Mouse (Mus musculus) myocyte (in vitro differentiated cells): ENCODE results near the gene Cldn9. TPM values are rescaled to one million over a fixed set of nuclear protein-coding genes. Genes with fewer than 3 reads are reported as not detected.
A peak's percentile ranks its signal among the peaks of the same experiment; 100 is the strongest.

Source experiments
- H3K27me3 ChIP-seq: one replicate; pipeline ENCODE4 v1.6.1; 2011; ENCODE audit not compliant: control insufficient read depth, insufficient read depth, insufficient read length
- H3K36me3 ChIP-seq: one replicate; pipeline ENCODE4 v1.6.1; 2011; ENCODE audit not compliant: control insufficient read depth, insufficient read depth
- H3K4me2 ChIP-seq: one replicate; pipeline ENCODE4 v1.6.1; 2011; ENCODE audit warnings: low read depth, control low read depth
- H3K4me3 ChIP-seq: one replicate; pipeline ENCODE4 v1.5.1; 2011; ENCODE audit warnings: mild to moderate bottlenecking, control low read depth, moderate library complexity
- H3K79me2 ChIP-seq: one replicate; pipeline ENCODE4 v1.6.1; 2011; ENCODE audit not compliant: control insufficient read depth, insufficient read depth
- H3ac ChIP-seq: one replicate; pipeline ENCODE4 v1.6.1; 2011; ENCODE audit not compliant: control insufficient read depth, insufficient read length
- CEBPB ChIP-seq: IDR thresholded peaks from 2 replicates; pipeline ENCODE4 v1.6.1; 2011; ENCODE audit warnings: mild to moderate bottlenecking, moderate library complexity; ENCODE audit not compliant: poor library complexity, insufficient read depth, severe bottlenecking
- E2F4 ChIP-seq: IDR thresholded peaks from one replicate; pipeline ENCODE4 v1.6.1; 2011; ENCODE audit warnings: mild to moderate bottlenecking, control low read depth, moderate library complexity; ENCODE audit not compliant: insufficient read depth
- MAX ChIP-seq: IDR thresholded peaks from one replicate; pipeline ENCODE4 v1.6.1; 2011; ENCODE audit warnings: low read depth, mild to moderate bottlenecking, control low read depth
- MYOD1 ChIP-seq, 3 experiments: IDR thresholded peaks; one replicate each; pipeline ENCODE4 v1.6.1; 2011; ENCODE audit warnings: control low read depth in 2 of 3, low read depth in 2 of 3, mild to moderate bottlenecking in 2 of 3, moderate library complexity in 1 of 3; ENCODE audit not compliant: insufficient read length in 2 of 3, control insufficient read depth in 1 of 3
- MYOG ChIP-seq, 3 experiments: IDR thresholded peaks; one replicate each; pipeline ENCODE4 v1.6.1; 2011; ENCODE audit warnings: control low read depth in 2 of 3, low read depth in 2 of 3, mild to moderate bottlenecking in 2 of 3; ENCODE audit not compliant: insufficient read length in 2 of 3, control insufficient read depth in 1 of 3, insufficient read depth in 1 of 3
- POLR2A ChIP-seq: IDR thresholded peaks from one replicate; pipeline ENCODE4 v1.6.1; 2011; ENCODE audit warnings: low read depth, mild to moderate bottlenecking, control low read depth, moderate library complexity; ENCODE audit not compliant: insufficient read length
- POLR2AphosphoS2 ChIP-seq: IDR thresholded peaks from one replicate; pipeline ENCODE4 v1.6.1; 2011; ENCODE audit warnings: low read depth, control low read depth; ENCODE audit not compliant: insufficient read length
- REST ChIP-seq: IDR thresholded peaks from one replicate; pipeline ENCODE4 v1.6.1; 2011; ENCODE audit warnings: mild to moderate bottlenecking, control low read depth, moderate library complexity; ENCODE audit not compliant: insufficient read depth, insufficient read length
- SRF ChIP-seq: IDR thresholded peaks from one replicate; pipeline ENCODE4 v1.6.1; 2011; ENCODE audit warnings: low read depth; ENCODE audit not compliant: control insufficient read depth, insufficient read length
- TCF12 ChIP-seq: IDR thresholded peaks from one replicate; pipeline ENCODE4 v1.6.1; 2011; ENCODE audit warnings: mild to moderate bottlenecking, control low read depth; ENCODE audit not compliant: poor library complexity, insufficient read depth, severe bottlenecking
- TCF3 ChIP-seq: IDR thresholded peaks from one replicate; pipeline ENCODE4 v1.6.1; 2011; ENCODE audit warnings: low read depth, control low read depth; ENCODE audit not compliant: insufficient read length
- USF1 ChIP-seq: IDR thresholded peaks from one replicate; pipeline ENCODE4 v1.6.1; 2011; ENCODE audit warnings: low read depth, mild to moderate bottlenecking, control low read depth, moderate library complexity
- polyA plus RNA-seq: library from polyadenylated mRNA; unstranded; fragments of >200 nt; fragmentation: generic; extraction: Trizol; gene quantifications from one replicate; pipeline ENCODE4 v1.2.1, GENCODE M21; 2012; ENCODE audit warnings: missing spikeins

Gene Cldn9
- polyA plus RNA-seq, 1 experiment = 0.24 TPM

- Histone ChIP-seq H3ac (peak overlapping the region; percentile 73), H3K79me2 (no peaks in the 10 kb centered on the region), H3K4me2 (peak overlapping the region; percentile 73), H3K4me3 (peak overlapping the region; percentile 21), H3K36me3 (no peaks in the 10 kb centered on the region), H3K27me3 (no peaks in the 10 kb centered on the region)
- TF ChIP-seq POLR2AphosphoS2 = no peak
- no peak for TF ChIP-seq TCF3
- peak; percentile 43 for TF ChIP-seq POLR2A
- no peak for TF ChIP-seq E2F4
- TF ChIP-seq TCF12 = no peak
Measured at GRCm38 (mm10) chr17:23699131-23700077, 15.6 kb upstream of the Cldn9 start.

- no peak for TF ChIP-seq TCF3
- no peak for TF ChIP-seq E2F4
- no peak for TF ChIP-seq TCF12
- TF ChIP-seq REST = no peak
- H3K4me2 ChIP-seq = no peak overlapping the region
- no peak overlapping the region for H3K4me3 ChIP-seq
- no peaks in the 10 kb centered on the region for H3K36me3 ChIP-seq
- no peaks in the 10 kb centered on the region for H3K79me2 ChIP-seq
- no peak overlapping the region for H3ac ChIP-seq
- H3K27me3 ChIP-seq = no peaks in the 10 kb centered on the region
Measured at GRCm38 (mm10) chr17:23695801-23696200, 12.0 kb upstream of the Cldn9 start.

GRCm38 (mm10) chr17:23694491-23694890 is 10.7 kb upstream of the Cldn9 start:
- no peaks in the 10 kb centered on the region for H3K79me2 ChIP-seq

GRCm38 (mm10) chr17:23683226-23683625 is 600 bp downstream of the Cldn9 start:
- Histone ChIP-seq H3K4me3 (no peak overlapping the region), H3K27me3 (no peaks in the 10 kb centered on the region)

More at GRCm38 (mm10) chr17:23694491-23694890, 10.7 kb upstream of the Cldn9 start:
- H3K4me2 ChIP-seq = peak overlapping the region; percentile 27
- no peak overlapping the region for H3ac ChIP-seq
- TF ChIP-seq MAX (no peak), POLR2AphosphoS2 (no peak), REST (no peak), TCF12 (no peak), CEBPB (no peak), POLR2A (no peak), SRF (no peak), E2F4 (no peak)
- H3K27me3 ChIP-seq = no peaks in the 10 kb centered on the region
- no peaks in the 10 kb centered on the region for H3K36me3 ChIP-seq
- no peak overlapping the region for H3K4me3 ChIP-seq

GRCm38 (mm10) chr17:23682530-23682929 is 1.3 kb downstream of the Cldn9 start:
- Histone ChIP-seq H3K27me3 (no peaks in the 10 kb centered on the region), H3K79me2 (no peaks in the 10 kb centered on the region), H3ac (no peak overlapping the region), H3K4me3 (no peak overlapping the region), H3K4me2 (no peak overlapping the region), H3K36me3 (no peaks in the 10 kb centered on the region)
- no peak for TF ChIP-seq CEBPB
- TF ChIP-seq REST = no peak
- no peak for TF ChIP-seq TCF12
- TF ChIP-seq MAX = no peak
- TF ChIP-seq MYOG (IDR thresholded peaks at IDR 0.05; ENCODE audit: control insufficient read depth in 1 of 3, insufficient read depth in 1 of 3, insufficient read length in 2 of 3, low read depth in 2 of 3) = no peak
- TF ChIP-seq POLR2A = no peak

More at GRCm38 (mm10) chr17:23683226-23683625, 600 bp downstream of the Cldn9 start:
- H3K79me2 ChIP-seq = no peaks in the 10 kb centered on the region
- TF ChIP-seq MYOD1 (IDR thresholded peaks at IDR 0.05; ENCODE audit: control insufficient read depth in 1 of 3, insufficient read length in 2 of 3, low read depth in 2 of 3) (no peak), USF1 (no peak), E2F4 (no peak), TCF3 (no peak), POLR2A (no peak), CEBPB (no peak), SRF (no peak), POLR2AphosphoS2 (no peak), MYOG (IDR thresholded peaks at IDR 0.05; ENCODE audit: control insufficient read depth in 1 of 3, insufficient read depth in 1 of 3, insufficient read length in 2 of 3, low read depth in 2 of 3) (no peak), REST (no peak), TCF12 (no peak), MAX (no peak)
- H3K4me2 ChIP-seq = no peak overlapping the region
- H3K36me3 ChIP-seq = no peaks in the 10 kb centered on the region
- no peak overlapping the region for H3ac ChIP-seq
